Mouse (Mus musculus): ENCODE data around the gene Celsr1.
A peak's percentile ranks its signal among the peaks of the same experiment; 100 is the strongest.

- TF ChIP-seq CTCF (IDR thresholded peaks at IDR 0.05; ENCODE audit: control insufficient read depth, insufficient read depth, insufficient read length) (peak; percentile 90), MAX (IDR thresholded peaks at IDR 0.05) (no peak), MYOG (IDR thresholded peaks at IDR 0.05; ENCODE audit: control insufficient read depth, extremely low read depth, insufficient read length) (no peak)
These were observed 137.3 kb downstream of the Celsr1 start for GRCm38 (mm10) chr15:85896284-85896683.

Measured in C2C12 (cell line).